Mouse (Mus musculus) layer of hippocampus, adult 9-10 months (tissue): ENCODE results near the gene Shisa7.
A peak's percentile ranks its signal among the peaks of the same experiment; 100 is the strongest.
"Not testable (repeated sequence)": the region's sequence is repeated elsewhere in the genome, so short reads cannot be mapped to it uniquely, and the experiment has no call there.

Experiments
- DNase-seq: peaks from one replicate; pipeline ENCODE4 v3.0.0; 2022; ENCODE audit warnings: low spot score

Gene Shisa7

DNA sequence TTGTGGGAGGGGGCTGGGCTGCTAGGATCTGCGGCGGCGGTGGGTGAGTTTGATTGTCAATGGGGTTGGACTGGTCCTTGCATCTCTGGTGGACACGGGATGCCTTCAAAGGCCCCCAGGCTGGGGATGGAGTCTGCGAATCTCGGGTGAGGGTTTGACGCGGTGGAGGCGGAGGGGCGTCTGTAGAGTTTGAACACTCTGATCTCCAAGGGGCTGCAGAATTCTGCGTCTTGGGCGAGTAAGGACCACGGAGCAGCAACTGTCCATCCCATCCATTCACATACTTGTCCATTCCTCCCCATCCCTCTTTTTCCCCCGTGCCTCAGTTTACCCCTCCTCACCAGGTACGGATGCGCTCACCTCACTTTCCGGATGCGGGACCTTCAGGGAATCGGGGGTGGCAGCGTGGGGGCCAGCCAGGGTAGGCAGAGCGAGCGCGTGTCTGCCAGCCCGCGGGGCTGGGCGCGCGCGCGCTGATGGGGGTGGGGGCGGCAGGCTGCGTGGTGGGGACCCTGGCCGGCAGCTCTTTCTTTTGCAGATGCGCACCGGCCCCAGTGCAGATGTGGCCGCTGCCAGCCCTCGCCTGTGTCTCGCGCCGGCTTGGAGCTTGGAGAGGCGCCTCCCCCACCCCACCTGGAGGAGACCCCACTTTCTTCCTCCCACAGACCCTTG is at the start of gene Shisa7:
Gene Shisa7, minus strand, starts transcription at position 452 of the 672 bp plus-strand sequence.
- no peak for DNase-seq

DNA sequence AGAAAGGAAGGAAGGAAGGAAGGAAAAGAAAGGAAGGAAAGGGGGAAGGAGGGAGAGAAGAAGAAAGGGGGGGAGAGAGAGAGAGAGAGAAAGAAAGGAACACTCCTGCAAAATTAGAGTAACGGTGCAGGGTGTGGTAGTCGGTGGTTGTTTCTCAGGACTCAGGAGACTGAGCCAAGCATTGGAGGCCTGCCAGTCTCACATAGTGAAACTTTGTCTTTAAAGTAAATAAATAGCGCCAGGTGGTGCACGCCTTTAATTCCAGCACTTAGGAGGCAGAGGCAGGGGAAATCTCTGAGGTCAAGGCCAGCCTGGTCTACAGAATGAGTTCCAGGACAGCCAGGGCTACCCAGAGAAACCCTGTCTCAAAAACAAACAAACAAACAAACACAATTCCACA is 42.2 kb upstream of the Shisa7 start:
- no peak for DNase-seq

- not testable (repeated sequence) for DNase-seq
These were observed 34.5 kb upstream of the Shisa7 start for GRCm38 (mm10) chr7:4879036-4879435.

- no peak for DNase-seq
These were observed 33.7 kb upstream of the Shisa7 start for GRCm38 (mm10) chr7:4878186-4878585.

- DNase-seq = no peak
These were observed 32.7 kb upstream of the Shisa7 start for GRCm38 (mm10) chr7:4877226-4877625.

DNA sequence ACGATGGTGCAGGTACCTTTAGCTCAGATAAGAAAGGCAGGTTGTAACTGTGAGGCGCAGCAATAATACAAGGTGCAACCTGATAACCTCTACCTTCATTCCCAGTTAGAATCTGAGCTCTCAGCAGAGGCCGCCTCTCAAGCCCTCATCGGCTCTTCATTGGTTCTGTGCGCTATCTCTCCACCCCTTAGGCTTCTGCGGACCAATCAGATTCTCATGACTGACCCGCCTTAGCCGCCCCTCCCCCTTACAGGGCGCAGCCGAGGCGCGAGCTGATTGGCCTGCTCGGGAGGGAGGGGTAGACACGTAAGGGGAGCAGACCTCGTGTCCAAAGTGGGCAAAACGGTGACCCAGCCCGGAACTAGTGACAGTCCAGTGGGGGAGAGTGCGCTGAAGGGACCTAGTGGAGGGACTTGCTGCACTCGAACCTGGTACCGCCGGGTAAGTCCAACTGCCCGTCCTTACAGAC is 32.3 kb upstream of the Shisa7 start, which contains the start of gene Isoc2a:
Gene Isoc2a, plus strand, starts transcription at position 401 of the 469 bp plus-strand sequence.
- peak; percentile 76 for DNase-seq

- no peak for DNase-seq
These were observed 25.6 kb upstream of the Shisa7 start, which contains the start of gene Isoc2b for GRCm38 (mm10) chr7:4870133-4870532. TSS of gene Isoc2b (minus strand) at chr7:4870258.

GRCm38 (mm10) chr7:4866631-4867180 is 22.2 kb upstream of the Shisa7 start:
- no peak for DNase-seq

DNA sequence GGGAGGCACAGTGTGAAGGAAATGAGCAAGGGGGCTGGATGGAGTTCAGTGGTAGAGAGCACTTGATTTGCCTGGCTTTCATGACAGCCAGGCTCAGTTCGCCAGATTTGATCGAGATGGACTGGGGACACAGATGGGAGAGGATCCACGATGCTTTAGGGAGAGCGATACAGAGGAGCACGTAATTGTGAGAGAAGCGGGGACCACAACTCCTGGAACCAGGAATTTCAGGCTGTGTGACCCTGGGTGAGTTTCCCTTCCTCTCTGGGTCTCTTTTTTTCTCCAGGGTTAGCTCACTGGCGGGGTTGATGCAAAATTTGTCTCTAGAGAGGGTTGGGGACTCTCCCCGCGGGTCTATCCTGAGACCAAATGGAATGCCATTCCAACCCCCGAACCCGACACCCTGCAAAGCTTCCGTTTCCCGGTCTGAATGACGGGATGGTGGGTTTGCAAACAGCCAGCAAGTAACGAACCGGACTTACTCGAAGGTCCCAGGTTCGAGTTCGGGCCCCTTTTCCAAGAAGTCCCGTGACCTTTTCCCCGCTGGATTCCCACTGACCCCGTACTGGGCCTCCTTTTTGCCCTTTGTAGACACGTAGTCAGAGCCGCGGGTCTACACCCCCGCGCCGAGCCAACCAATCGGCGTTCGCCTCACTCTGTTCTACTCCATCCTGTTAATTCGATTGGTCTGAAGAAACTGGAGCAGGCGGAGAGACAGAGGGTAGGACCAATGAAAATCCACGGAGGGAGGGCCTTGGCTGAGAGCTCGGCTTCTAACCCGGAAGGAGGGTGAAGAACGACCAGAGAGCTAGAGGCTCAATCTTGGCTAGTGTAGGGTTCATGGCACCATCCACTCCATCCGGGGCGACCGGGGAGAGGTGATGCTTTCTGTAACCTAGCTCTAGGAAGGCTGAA is 21.3 kb upstream of the Shisa7 start:
- DNase-seq = peak; percentile 94

DNA sequence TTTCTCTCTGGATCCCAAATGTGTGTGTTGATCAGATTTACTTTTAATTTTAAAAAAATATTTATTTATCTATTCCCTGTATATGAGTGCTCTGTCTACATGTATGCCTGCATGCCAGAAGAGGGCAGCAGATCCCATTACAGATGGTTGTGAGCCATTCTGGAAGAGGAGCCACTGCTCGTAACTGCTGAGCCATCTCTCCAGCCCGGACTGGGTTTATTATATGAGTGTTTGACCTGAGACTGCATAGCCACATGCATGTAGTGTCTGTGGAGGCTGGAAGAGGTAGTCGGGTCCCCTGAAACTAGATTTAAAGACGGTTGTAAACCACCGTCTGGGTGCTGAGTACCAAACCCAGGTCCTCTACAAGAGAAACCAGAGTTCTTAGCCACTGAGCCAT is 20.6 kb upstream of the Shisa7 start:
- DNase-seq = no peak

DNA sequence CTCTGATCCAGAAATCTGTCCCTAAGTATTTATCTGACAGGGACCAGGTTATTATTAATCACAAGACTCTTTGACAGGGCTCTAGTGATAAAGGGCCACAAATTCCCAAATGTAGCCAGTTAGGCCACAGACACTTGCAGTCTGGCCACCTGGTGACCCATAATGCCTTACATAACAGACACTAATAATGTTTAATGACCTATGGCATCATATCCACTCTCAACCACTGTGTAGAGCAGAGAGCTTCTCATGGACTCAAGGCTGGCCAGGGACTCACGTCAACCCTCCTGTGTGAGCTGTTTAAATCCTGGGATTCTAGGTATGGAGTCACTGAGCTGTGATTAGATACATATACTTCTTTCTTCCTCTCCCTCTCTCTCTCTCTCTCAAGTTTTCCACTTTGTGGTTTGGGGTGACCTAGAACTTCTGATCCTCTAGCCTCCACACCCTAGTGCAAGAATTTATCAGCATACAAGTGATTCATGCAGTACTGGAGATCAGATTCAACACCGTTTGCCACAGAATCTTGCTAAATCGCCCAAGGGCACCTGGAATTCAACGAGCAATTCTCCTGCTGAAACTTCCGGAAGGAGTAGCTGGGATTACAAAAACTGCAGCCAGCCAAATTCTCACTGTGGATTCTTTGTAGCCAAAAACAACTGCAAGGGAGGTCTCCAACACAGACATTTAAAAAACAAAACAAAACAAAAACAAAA is 19.8 kb upstream of the Shisa7 start:
- DNase-seq = no peak

DNA sequence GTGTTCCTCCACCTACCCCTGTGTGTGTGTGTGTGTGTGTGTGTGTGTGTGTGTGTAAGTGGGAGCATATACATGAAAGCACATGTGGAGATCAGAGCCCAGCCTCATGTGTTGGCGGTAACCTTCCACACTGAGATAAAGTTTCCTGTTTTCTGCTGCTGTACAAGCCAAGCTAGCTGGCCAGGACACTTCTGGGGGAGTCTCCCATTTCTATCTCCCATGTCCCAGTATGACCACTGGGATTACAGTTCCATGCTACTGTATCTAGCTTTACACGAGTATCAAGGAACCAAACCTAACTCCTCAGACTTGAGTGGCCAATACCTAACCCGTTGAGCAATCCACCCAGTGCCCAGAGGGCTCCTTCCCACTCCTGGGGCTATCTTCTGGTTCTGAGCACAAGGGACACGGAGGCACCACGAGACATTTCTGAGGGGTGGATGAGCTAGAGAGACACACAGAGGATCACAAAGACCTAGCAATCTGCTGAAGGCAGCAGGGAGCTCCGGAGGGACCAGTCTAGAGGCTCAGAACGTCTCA is 19.1 kb upstream of the Shisa7 start:
- no peak for DNase-seq

GRCm38 (mm10) chr7:4863041-4863440 is 18.5 kb upstream of the Shisa7 start:
- no peak for DNase-seq

- not testable (repeated sequence) for DNase-seq
These were observed 16.4 kb upstream of the Shisa7 start for GRCm38 (mm10) chr7:4860926-4861325.

- DNase-seq = no peak
These were observed 15.0 kb upstream of the Shisa7 start for GRCm38 (mm10) chr7:4859418-4859978.

DNA sequence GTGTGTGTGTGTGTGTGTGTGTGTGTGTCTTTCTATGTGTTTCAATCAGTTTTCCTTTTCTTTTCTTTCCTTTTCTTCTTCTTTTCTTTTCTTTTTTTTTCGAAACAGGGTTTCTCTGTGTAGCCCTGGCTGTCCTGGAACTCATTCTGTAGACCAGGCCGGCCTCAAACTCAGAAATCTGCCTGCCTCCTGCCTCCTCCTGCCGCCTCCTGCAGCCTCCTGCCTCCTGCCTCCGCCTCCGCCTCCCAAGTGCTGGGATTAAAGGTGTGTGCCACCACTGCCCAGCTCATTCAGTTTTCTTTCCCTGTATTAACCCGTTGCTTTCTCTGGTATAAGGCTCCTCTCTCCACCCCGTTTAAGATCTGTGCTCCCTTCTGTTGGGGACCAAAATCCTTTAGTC is 12.8 kb upstream of the Shisa7 start:
- DNase-seq = no peak

DNA sequence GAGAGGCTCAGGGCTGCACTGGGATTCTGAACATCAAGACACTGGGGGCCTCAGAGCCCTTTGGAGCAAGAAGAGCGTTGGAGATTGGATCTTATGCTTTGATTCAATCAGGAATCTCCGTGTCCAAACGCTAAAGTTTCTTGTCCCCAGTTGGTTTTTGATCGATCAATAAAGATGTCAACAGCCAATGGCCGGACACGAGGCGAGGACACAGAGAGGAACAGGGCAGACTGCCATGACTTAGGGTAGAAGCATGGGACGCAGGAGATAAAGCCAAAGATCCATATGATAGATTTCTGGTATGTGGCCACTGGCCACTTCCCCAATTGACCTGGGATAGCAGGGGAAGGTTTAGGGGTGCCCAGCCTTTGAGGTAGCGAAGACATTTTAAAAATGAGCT is 12.0 kb upstream of the Shisa7 start:
- no peak for DNase-seq

DNA sequence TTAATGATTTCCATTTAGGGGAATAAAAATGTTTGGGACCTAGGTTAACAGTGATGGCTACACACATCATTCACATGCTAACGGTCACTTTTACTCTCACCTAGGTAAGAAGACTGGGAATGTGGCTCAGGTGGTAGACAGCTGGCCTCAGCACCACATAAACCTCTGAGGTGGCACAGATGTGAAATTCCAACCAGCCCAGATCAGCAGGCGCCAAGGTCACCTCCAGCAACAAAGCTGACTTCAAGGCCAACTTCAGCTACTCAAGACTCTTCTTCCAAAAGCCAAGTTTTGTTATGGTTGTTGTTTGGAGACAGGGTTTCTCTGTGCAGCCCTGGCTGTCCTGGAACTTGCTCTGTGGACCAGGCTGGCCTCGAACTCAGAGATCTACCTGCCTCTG is 9.1 kb upstream of the Shisa7 start:
- no peak for DNase-seq

DNA sequence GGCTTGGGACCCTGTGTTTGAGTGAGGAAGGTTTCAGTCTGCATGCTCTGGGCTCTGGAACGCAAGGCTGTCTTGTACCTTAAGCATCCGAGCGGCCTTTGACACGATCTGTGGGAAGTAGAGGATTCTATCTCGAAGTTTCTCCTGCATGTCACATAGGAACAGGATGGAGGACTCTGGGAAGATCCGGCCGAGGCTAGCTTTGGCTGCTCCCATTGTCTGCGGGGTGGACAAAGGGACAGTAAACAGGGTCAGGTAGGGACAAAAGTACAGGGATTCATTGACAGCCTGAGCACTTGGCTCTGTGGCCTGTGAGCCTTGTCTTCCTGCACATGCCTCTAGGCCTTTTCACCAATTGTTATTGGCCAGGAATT is 6.8 kb upstream of the Shisa7 start:
- no peak for DNase-seq

GRCm38 (mm10) chr7:4850621-4851314 is 6.3 kb upstream of the Shisa7 start:
- DNase-seq = no peak

GRCm38 (mm10) chr7:4849372-4849771 is 4.9 kb upstream of the Shisa7 start:
- DNase-seq = no peak
